Mouse (Mus musculus): Measurements from ENCODE around the gene Psmd5.
A peak's percentile ranks its signal among the peaks of the same experiment; 100 is the strongest.
"Not testable (repeated sequence)": the region's sequence is repeated elsewhere in the genome, so short reads cannot be mapped to it uniquely, and the experiment has no call there.

The Psmd5 gene

DNA sequence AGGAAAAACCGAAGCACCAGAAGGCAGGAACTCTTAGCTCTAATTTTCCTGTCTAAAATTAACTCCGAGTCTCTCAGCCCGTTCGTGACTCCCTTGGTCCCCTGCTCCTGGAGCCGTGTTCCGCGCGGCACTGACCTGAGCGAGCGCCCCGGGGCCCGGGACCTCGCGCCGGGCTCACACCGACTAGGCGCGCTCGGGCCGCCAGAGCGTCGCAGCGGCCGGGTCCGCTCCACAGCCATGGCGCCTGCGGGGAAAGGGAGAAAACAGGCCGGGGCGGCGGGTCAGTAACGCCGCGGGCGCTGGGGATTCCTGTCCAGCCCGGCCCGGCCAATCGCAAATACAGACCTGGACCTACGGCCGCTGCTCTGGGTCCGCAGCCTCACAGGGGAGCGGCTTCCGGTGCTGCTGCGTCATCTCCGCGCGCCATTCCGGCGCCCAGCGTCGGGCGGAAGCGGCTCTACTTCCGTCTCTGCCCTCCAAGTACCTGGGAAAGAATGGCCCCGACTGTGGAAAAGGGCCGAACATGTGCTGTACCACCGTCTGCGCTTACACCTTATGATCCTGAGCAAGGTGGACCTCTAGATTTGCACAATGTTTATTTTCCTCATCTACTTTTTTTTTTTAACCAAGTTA is 48.8 kb downstream of the Psmd5 start, which contains the start of gene Fbxw2:
TSS of gene Fbxw2 (minus strand) at position 485 of the 633 bp plus-strand sequence.
- peak; percentile 92 for DNase-seq

DNA sequence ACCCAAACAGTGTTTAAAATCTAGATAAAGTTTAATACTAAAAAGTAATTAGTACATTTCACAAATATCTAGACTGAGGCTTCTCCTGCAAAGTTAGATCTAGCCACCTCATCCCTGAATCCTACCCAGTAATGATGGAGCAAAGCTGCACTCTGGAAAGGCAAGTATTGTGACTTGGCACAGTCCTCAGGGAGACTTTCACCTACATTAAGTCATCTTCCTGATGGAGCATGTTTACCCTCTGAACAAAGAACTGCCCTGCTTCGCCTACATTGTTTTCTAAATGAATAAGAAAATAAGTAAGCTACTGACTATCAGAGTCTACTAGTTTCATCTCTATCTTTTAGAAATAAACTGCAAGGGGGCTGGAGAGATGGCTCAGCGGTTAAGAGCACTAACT is 56.3 kb downstream of the Psmd5 start:
- no peak for DNase-seq

DNA sequence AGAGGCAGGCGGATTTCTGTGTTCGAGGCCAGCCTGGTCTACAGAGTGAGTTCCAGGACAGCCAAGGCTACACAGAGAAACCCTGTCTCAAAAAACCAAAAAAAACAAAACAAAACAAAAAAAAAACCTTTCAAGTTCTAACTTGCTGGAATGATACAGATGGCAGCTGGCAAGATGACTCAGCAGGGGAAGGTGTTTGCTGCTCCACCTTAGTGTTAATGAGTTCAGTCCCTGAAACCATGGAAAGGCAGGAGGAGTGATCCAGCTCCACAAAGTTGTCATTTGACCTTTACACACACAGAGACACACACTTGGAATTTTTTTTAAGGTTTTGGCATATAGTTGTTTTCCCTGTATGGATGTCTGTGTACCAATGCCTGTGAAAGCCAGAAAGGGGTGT is 58.9 kb downstream of the Psmd5 start:
- not testable (repeated sequence) for DNase-seq

DNA sequence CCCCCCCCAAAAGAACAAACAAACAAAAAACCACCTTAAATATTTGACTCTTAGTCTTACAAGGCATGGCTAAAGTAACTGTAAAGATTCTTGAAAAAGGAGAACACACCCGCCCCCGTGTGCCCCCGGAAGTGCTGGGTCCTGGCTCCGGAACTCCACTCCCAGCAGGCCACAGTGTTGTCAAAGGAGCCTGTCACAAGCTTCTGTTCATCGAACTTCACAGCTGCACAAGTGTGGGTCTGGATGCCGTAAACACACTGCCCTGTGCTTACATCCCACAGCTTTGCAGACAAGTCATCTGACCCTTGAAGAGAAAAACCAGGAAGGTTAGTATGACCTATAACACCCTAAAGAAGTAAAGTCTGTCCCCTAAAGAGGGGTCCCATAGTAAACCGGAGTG is 62.1 kb downstream of the Psmd5 start:
- DNase-seq: no peak

DNA sequence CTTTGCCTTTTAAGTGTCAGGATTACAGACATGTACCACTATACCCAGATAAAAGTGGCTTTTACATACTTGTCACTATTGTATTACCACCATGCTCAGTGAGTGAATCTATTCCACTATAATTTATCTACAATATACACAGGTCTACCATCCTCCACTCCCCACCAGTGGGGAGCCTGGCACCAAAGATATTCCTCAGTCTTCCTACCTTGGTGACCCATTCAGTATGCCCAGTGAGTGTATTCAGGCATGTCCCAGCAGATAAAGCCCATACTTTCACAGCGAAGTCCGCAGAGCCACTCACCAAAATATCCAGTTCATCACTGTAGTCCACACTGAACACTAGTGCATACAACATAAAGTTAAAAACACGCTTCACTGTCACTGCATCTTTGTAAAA is 64.0 kb downstream of the Psmd5 start:
- DNase-seq: no peak

DNA sequence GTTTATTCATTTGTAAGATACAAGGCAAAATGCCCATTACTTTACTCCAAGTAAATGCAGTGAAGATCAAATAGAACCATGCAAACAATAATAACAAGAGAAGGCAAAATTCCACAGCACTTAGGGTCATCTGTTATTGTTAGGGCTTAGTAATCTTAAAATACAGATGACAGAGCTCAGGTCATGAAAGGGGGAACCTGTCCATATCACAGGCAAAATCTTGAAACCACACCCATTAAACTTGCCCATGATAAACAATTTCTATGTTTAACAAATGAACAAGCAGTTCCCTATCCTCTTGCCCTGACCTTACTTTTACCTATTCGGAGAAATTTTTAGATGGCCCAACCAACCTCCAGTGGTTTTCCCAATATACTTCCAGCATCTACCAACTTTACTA is 65.2 kb downstream of the Psmd5 start:
- DNase-seq: no peak

DNA sequence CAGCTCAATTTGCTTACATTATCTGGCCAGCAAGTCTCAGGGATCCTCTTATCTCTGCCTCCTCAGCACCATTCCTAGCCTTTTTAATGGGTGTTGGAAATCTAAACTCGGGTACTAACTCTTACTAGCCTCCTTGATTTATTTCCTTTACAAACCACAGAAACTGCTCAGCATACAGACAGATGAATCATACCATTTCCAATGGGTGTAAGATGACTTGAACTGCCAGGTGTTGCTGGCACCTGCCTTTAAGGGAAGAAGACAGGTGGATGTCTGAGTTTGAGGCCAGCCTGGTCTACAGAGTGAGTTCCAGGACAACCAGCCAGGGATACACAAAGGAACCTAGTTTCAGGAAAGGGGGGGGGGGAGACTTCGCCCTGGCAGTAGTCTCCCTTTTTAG is 66.7 kb downstream of the Psmd5 start:
- no peak for DNase-seq

DNA sequence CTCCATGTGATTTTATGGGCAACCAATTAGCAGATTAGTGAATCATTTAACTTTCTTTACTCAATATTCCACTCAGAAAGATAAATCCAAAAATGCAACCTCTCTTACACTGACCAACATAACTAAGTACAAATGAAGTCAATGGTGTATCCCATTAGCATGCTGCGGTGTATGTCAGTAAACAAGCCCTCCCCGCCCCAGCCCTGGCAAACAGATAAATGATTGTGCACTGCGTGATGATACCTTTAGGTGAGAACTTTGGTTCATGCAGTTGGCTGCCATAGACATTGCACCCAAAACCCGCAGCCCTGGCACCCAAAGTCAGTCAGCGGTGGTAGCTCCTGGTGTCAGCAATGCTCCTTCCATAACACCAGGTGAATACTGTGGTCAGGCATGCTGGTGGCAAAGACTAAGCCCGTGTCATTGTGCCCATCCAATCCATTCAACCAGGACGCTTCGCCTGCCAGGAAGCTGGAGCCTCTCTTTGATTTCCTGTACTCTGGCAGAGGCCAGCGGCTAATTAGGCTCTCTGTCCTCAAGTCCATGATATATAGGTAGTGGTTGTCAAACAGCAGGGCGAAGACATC is 69.3 kb downstream of the Psmd5 start:
- DNase-seq: no peak

DNA sequence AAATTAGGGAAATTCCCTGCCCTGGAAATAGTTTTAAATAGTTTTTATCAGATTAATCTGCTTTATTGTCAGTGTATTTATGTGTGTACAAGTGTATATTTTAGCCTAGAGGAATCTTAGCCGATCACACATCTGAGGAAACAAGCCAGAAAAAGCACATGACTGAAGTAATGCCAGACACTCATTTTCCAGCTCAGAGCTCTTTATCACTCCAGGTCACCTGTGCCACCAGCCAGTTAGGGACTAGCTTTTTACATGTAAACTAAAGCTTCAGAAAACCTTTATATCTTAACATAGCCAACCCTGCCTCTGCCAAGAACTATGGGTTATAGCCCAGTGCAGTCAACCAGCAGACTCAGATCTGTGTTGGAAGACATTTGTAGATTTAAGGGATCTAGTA is 70.0 kb downstream of the Psmd5 start:
- DNase-seq: no peak

DNA sequence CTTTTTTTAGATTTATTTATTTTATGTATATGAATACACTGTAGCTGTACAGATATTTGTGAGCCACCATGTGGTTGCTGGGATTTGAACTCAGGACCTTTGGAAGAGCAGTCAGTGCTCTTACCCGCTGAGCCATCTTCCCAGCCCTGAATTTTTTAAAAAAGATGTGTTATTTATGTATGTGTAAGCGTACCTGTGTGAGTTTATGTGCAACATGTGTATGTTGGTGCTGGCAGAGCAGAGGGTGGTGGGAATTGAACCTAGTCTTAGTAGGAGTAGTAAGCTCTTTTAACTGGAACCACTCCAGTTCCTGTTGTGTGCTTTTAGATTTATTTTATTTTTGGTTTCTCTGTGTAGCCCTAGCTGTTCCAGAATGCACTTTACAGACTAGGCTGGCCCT is 70.6 kb downstream of the Psmd5 start:
- DNase-seq: no peak

DNA sequence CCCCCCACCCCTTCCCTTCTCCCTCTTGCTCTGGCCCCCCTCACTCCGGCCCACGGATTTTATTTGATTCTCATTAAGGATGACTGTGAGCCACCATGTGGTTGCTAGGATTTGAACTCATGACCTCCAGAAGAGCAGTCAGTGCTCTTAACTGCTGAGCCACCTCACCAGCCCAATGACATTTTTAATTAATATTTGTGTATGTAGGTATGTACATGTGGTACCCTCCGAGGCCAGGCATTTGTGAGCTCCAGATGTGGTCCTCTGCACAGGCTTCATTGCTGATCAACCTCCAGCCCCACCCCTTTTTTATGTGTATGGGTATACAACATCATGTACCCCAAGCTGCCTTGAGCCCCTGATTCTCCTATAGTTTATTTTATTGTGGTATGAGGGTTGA is 71.0 kb downstream of the Psmd5 start:
- no peak for DNase-seq

DNA sequence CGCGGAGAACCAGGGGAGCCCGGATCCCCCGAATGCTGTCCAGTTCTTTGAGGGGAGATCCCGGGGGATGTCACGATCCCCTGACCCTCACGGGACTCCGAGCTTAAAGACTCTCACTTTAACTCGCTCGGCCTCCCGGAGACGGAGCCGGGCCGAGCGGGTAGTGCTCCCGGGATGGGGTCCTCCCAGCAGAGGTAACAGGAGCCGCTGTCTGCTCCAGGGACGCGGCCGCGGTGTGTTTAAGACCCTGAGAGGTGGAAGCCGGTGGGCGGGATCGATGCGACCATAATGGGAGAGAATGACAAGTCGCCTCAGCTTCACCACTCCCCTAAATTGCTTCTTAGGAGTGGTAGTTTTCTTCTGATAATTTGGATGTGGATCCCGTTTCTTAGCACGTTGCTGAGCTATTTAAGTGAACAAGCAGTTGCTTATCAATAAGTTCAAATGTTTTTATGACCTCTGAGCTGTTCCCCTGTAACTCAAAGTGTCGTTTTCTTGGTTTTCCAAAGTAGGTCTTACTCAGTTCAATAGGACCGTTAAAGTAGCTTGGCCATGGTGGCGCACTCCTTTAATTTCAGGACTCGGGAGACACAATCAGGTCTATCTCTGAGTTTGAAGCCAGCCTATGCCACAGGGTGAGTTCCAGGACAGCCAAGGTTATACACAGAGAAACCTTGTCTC is 72.1 kb downstream of the Psmd5 start:
- peak; percentile 43 for DNase-seq

DNA sequence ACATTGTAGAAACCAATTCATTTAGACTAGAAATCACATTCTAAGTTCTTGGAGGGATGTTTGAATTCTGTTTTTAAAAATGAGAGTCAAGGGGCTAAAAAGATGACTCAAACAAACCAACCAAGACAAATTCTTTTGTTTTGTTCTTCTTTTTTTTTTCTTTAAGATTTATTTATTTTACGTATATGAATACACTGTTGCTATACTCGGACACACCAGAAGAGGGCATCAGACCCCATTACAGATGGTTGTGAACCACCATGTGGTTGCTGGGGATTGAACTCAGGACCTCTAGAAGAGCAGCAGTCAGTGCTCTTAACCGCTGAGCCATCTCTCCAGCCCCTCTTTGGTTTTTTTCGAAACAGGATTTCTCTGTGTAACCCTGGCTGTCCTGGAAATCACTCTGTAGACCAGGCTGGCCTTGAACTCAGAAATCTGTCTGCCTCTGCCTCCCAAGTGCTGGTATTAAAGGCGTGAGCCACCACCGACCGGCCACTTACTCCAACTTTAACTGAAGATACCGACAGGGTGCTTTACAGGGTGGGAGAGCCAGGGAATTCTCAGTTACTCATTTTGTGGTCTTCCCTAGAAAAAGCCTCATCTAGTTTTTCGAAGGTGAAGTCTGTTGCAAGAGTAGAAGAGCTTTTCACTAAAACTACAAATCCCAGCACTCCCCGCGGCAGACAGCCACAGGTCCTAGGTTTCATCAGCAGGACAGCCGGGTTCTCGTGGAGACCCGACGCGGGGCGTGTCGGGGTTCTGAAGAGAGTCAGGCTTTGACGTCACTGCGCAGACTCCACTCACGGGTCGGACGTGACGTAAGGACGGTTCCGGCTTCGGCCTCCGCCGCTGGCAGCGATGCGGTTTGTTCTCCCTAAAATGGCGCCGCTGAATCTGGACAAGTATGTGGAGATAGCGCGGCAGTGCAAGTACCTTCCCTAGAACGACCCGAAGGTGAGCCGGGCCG is 73.0 kb downstream of the Psmd5 start:
- DNase-seq: peak; percentile 97

DNA sequence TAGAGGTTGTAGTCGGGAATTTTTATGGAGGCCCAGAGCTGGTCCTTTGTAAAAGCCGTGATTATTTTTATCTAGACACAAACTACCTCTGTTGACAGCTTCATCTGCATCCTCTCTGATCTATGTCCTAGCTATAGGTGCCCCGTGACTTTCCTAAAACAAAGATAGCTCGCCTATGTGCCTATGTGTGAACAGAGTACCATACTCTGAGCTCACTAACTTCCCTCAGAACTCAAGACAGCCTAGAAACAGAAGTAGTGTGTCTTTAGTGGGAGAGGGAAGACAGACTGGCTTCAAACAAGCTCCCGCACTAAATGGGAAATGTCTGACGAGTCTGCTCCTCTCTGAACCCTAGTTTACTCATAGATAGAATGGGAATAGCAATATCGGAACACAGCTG is 74.4 kb downstream of the Psmd5 start:
- no peak for DNase-seq

Measured in cerebellum, adult 11 months (tissue).